Mouse (Mus musculus) liver, postnatal 0 days (tissue): ENCODE measurements around the gene Gm30191. TPM values are rescaled to one million over a fixed set of nuclear protein-coding genes. Genes with fewer than 3 reads are reported as not detected.

Source experiments
- ATAC-seq: fragments of 200-750 bp; cut with Nextera tagmentation; 2 replicates; pipeline ENCODE4 v1.8.0; 2017; ENCODE audit warnings: mild to moderate bottlenecking, moderate library complexity
- DNase-seq: peaks from one replicate; pipeline ENCODE4 v3.0.0-alpha.2; 2016
- H3K27ac ChIP-seq: fragments of 300-500 bp; sonication (generic); 2 replicates; pipeline ENCODE4 v1.5.1; 2014; ENCODE audit warnings: antibody characterized with exemption, moderate library complexity, mild to moderate bottlenecking, low read depth
- H3K27me3 ChIP-seq: fragments of 300-500 bp; sonication (generic); 2 replicates; pipeline ENCODE4 v1.6.1; 2014; ENCODE audit warnings: low read length, control low read depth, mixed read lengths; ENCODE audit not compliant: insufficient read depth
- H3K36me3 ChIP-seq: fragments of 300-500 bp; sonication (generic); replicated peaks from 2 replicates; pipeline ENCODE4 v1.6.1; 2014; ENCODE audit warnings: mild to moderate bottlenecking, control low read depth, low read length, moderate library complexity, mixed read lengths; ENCODE audit not compliant: insufficient read depth
- H3K4me1 ChIP-seq: fragments of 300-500 bp; sonication (generic); 2 replicates; pipeline ENCODE4 v1.6.1; 2014; ENCODE audit warnings: antibody characterized with exemption, mild to moderate bottlenecking, control low read depth; ENCODE audit not compliant: insufficient read depth
- H3K4me2 ChIP-seq: fragments of 300-500 bp; sonication (generic); 2 replicates; pipeline ENCODE4 v1.6.1; 2014; ENCODE audit warnings: low read depth, mild to moderate bottlenecking, low read length, moderate library complexity, mixed read lengths
- H3K4me3 ChIP-seq: fragments of 300-500 bp; sonication (generic); 2 replicates; pipeline ENCODE4 v1.5.1; 2014; ENCODE audit warnings: low read depth, low read length
- H3K9ac ChIP-seq: fragments of 300-500 bp; sonication (generic); replicated peaks from 2 replicates; pipeline ENCODE4 v1.6.1; 2014; ENCODE audit warnings: mild to moderate bottlenecking, moderate library complexity
- H3K9me3 ChIP-seq: fragments of 300-500 bp; sonication (generic); 2 replicates; pipeline ENCODE4 v1.6.1; 2016; ENCODE audit warnings: mild to moderate bottlenecking, control low read depth, low read length, mixed read lengths
- CTCF ChIP-seq: sonication (generic); IDR thresholded peaks from 2 replicates; pipeline ENCODE4 v1.5.1; 2016; ENCODE audit warnings: antibody characterized with exemption, low read depth
- EP300 ChIP-seq: IDR thresholded peaks from 2 replicates; pipeline ENCODE4 v1.6.1; 2016; ENCODE audit warnings: antibody characterized with exemption, low read depth, mild to moderate bottlenecking
- WGBS: fragments of 180-500 bp; shearing (Covaris S2); extraction: QIAGEN DNeasy Blood & Tissue Kit; methylation state at CpG from one replicate; pipeline ENCODE4 v1.1.7; 2014; ENCODE audit not compliant: insufficient replicate concordance; 5-methylcytosine and 5-hydroxymethylcytosine counted together
- polyA plus RNA-seq: library from polyadenylated mRNA; unstranded; fragments of >200 nt; fragmentation: Nextera tagmentation; extraction: Ambion mirVana; gene quantifications from 2 replicates; pipeline ENCODE4 v1.2.1, GENCODE M21; 2015

The Gm30191 gene
- polyA plus RNA-seq, 1 experiment from 2014 or later: not detected

DNA sequence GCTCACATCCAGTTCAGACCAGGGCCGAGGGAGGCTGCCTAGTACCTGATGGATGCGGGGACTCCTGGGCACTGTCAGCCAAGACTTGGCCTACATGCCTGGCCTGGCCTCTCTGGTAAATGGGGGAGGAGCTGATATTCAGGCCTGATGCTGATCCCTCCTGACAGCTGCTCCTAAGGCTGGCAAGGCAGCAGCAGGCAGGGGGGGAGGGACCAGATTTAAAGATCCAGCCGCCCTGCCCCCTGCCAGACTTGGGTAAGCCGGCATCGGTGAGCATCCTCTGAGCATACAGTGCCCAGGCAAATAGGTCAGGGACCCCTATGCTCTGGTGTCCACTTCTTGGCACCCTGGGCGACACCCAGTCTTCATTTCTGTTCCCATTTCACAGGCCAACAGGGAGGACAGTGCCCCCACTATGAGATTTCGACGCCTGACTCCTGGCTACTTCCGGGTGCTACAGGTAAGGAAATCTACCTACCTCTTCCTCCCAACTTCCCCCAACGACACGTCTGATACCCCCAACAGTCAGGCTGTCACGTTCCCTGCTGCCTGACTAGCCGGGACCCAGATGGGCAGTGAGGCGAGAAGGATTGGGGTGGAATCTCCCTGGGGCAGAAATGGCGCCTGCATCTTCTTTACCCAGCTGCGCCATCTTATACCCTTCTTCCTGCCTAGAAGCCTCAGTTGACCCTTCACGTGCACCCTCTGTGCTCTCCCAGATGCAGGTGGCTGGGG, 3.1 kb upstream of the Gm30191 start, which contains the start of gene E130218I03Rik:
Gene E130218I03Rik, plus strand, starts transcription at position 147 of the 735 bp plus-strand sequence.
- Histone ChIP-seq H3K9ac (no peak within 1 kb of the TSS), H3K27me3 (peaks cover 24% of the 10 kb centered on the region), H3K4me3 (no peak within 1 kb of the TSS)

DNA sequence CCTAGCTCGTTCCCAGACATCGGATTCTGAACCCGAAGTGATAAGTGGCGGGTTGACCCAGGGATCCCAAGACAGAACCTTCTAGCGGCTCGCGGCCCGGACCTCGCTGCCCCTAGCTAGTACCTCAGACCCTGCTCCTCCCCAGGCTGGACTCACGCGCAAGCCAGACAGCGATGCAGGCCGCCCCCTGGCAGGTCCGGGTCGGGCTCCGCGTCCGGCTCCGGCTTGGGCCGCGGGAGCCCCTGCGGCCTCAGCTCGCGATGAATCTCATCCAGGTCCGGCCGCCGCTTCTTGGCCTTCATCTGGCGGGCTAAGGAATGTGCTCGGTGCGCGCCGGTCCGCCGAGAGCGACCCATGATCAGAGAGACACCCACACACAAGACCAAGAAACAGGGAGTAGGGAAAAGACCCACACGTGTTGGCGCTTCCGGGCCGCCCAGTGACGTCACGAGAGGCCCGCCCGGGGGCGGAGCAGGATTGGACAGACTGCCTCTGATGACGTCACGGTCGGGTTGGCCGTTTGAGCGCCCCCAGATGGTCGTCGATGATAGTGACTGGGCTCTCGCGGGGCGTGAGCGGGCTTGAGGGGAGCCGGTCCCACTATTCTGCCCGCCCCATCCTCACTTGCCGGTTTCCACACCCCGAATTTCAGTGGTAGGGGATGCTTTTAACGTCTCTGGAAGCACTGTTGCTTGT, 1.4 kb upstream of the Gm30191 start, which contains the start of gene Zfp593:
Gene Zfp593, minus strand, starts transcription at position 445 of the 696 bp plus-strand sequence.
- no peaks in the 10 kb centered on the region for H3K36me3 ChIP-seq
- no peaks in the 10 kb centered on the region for H3K9me3 ChIP-seq
- DNase-seq (peak; percentile 96), ATAC-seq (peak; percentile 85)
- H3K4me1 ChIP-seq: peaks cover 18% of the 10 kb centered on the region
- H3K27ac ChIP-seq: peak within 1 kb of the TSS; percentile 30; the same call in 1 of the 2 replicates
- peak within 1 kb of the TSS; percentile 100 for H3K4me2 ChIP-seq
- peaks cover 40% of the 10 kb centered on the region for H3K27me3 ChIP-seq
- H3K9ac ChIP-seq: peak within 1 kb of the TSS; percentile 83
- TF ChIP-seq CTCF: peak; percentile 89
- no peak for TF ChIP-seq EP300
- under 1% methylated on average over 60 of the region's 60 CpGs for WGBS
- peak within 1 kb of the TSS; percentile 87 for H3K4me3 ChIP-seq

More for the DNA sequence above, 3.1 kb upstream of the Gm30191 start, which contains the start of gene E130218I03Rik:
- no peaks in the 10 kb centered on the region for H3K36me3 ChIP-seq
- TF ChIP-seq EP300 (no peak), CTCF (no peak)
- no peak within 1 kb of the TSS for H3K27ac ChIP-seq
- no peak for ATAC-seq
- 91% methylated on average over 17 of the region's 17 CpGs for WGBS
- H3K4me1 ChIP-seq: peaks cover 15% of the 10 kb centered on the region
- DNase-seq: no peak
- no peaks in the 10 kb centered on the region for H3K9me3 ChIP-seq
- H3K4me2 ChIP-seq: peak within 1 kb of the TSS; percentile 100

GRCm38 (mm10) chr4:134246256-134246655, 479 bp upstream of the Gm30191 start:
- WGBS: 56% methylated on average over 4 of the region's 4 CpGs
- no peaks in the 10 kb centered on the region for H3K36me3 ChIP-seq
- H3K27me3 ChIP-seq: peaks cover 50% of the 10 kb centered on the region

GRCm38 (mm10) chr4:134249651-134250050, 2.9 kb downstream of the Gm30191 start:
- peak; percentile 34; the same call in 1 of the 2 replicates for ATAC-seq
- no peaks in the 10 kb centered on the region for H3K9me3 ChIP-seq
- H3K27me3 ChIP-seq: peaks cover 83% of the 10 kb centered on the region
- TF ChIP-seq EP300 (no peak), CTCF (peak; percentile 91)
- no peaks in the 10 kb centered on the region for H3K36me3 ChIP-seq
- peak; percentile 81 for DNase-seq
- peak overlapping the region; percentile 64 for H3K4me2 ChIP-seq
- H3K4me3 ChIP-seq: peak overlapping the region; percentile 32
- peaks cover 35% of the 10 kb centered on the region for H3K4me1 ChIP-seq
- no peak overlapping the region for H3K27ac ChIP-seq
- no peak overlapping the region for H3K9ac ChIP-seq
- WGBS: 2% methylated on average over 30 of the region's 30 CpGs

More at GRCm38 (mm10) chr4:134246256-134246655, 479 bp upstream of the Gm30191 start:
- no peaks in the 10 kb centered on the region for H3K9me3 ChIP-seq
- TF ChIP-seq EP300: no peak
- TF ChIP-seq CTCF: no peak
- no peak overlapping the region for H3K27ac ChIP-seq
- no peak overlapping the region for H3K9ac ChIP-seq
- ATAC-seq (no peak), DNase-seq (no peak)
- H3K4me2 ChIP-seq: no peak overlapping the region
- no peak overlapping the region for H3K4me3 ChIP-seq
- H3K4me1 ChIP-seq: peaks cover 26% of the 10 kb centered on the region

GRCm38 (mm10) chr4:134250116-134250929, 3.6 kb downstream of the Gm30191 start:
- H3K4me2 ChIP-seq: peak overlapping the region; percentile 69
- no peak for DNase-seq
- no peak overlapping the region for H3K27ac ChIP-seq
- 30% methylated on average over 27 of the region's 27 CpGs for WGBS
- H3K9me3 ChIP-seq: no peaks in the 10 kb centered on the region
- H3K4me3 ChIP-seq: peak overlapping the region; percentile 37
- no peak for ATAC-seq
- H3K36me3 ChIP-seq: no peaks in the 10 kb centered on the region
- H3K4me1 ChIP-seq: peaks cover 30% of the 10 kb centered on the region
- peaks cover 89% of the 10 kb centered on the region for H3K27me3 ChIP-seq
- H3K9ac ChIP-seq: no peak overlapping the region
- TF ChIP-seq EP300 (no peak), CTCF (no peak)
